Mouse (Mus musculus) thymus, postnatal 4 days (tissue): ENCODE measurements around the gene Inf2.

Experiments used
- DNase-seq: peaks from one replicate; pipeline ENCODE4 v3.0.0; 2021

Inf2 gene

GRCm38 (mm10) chr12:112596891-112597500 is 8.4 kb downstream of the Inf2 start:
- DNase-seq: no peak

DNA sequence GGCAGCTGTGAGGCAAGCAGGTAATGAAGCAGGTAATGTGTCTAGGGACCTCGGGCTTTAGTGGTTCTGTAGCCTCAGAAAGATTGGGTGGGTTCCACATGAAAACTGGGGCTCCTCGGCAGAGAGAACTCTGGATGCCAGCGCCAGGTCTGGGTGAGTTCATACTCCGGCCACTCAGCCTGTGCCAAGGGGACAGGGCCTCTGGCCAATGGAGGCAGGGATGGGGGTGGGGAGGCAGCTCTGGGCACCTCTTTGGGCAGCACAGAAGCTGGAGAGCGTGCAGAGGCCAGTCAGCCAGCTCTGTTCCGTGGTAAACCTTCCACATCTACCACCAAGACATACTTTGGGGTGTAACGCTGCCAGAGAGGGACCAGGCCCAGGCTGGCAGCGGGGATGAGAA is 9.0 kb downstream of the Inf2 start:
- no peak for DNase-seq

DNA sequence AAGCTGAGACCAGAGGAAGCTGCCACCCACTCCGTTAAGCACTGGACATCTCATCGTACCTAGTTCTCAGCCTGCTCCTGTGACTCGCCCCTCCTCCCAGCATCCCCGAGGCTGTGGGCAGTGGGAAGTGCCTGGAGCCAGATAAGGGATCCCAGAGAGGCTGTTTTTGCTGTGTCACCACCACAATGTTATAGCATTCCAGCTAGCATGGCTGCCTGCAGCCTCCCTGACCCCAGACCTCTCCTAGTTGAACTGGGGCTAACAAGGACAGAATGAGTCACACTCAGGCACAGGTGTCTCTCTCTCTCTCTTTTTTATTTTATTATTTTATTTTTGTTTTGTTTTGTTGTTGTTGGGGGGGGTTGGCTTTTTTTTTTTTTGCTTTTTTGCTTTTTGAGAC is 10.6 kb downstream of the Inf2 start:
- DNase-seq: no peak

DNA sequence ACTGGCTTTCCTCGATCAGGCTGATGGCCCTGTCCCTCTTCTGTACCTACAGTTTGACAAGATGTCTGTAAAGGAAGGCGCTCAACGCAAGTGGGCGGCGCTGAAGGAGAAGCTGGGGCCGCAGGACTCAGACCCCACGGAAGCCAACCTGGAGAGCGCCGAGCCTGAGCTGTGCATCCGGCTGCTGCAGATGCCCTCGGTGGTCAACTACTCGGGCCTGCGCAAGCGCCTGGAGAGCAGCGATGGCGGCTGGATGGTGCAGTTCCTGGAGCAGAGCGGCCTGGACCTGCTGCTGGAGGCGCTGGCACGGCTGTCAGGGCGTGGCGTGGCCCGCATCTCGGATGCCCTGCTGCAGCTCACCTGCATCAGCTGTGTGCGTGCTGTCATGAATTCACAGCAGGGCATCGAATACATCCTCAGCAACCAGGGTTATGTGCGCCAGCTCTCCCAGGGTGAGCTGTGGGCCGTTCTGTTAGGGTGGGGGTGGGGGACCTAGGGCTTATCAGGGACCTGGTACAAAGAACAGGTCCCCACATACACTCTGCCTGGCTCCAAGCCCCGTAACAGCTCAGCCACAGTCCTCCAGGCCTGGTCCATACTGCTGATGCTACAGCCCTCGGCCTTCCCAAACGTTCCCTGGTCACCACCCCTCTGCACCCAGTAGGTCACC is 11.5 kb downstream of the Inf2 start:
- DNase-seq: no peak

DNA sequence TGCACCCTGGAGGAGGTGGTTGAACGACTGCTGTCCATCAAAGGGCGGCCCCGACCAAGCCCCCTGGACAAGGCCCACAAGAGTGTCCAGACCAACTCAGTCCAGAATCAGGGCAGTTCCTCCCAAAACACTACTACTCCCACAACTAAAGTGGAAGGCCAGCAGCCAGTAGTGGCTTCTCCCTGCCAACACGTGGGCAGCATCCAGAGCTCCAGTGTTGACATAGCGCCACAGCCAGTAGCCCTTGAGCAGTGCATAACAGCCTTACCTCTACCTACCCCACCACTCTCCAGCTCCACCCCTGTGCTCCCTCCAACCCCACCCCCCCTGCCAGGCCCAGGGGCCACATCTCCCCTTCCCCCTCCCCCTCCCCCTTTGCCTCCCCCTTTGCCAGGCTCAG is 15.4 kb downstream of the Inf2 start:
- DNase-seq: no peak

GRCm38 (mm10) chr12:112604709-112605649 is 16.4 kb downstream of the Inf2 start:
- DNase-seq: peak; percentile 74

GRCm38 (mm10) chr12:112605766-112606165 is 17.2 kb downstream of the Inf2 start:
- peak; percentile 89 for DNase-seq

DNA sequence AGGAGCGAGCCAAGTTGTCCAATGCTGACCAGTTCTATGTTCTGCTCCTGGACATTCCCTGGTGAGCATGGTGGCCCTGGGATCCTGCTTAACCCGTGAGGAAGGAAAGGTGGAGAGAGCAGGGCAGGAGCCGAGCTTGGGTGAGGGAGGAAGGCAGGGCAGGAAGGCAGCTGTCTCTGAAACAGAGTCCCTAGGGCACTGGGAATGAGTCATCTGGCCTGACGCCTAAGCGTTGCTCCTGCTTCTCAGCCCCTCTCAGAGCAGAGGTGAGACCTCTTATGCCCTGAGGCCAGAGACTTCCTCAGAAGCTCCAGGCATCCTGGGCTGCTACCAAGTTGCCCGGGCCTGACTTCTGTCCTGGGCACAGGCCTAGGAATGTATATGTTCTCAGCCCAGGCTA is 18.4 kb downstream of the Inf2 start:
- DNase-seq: no peak

DNA sequence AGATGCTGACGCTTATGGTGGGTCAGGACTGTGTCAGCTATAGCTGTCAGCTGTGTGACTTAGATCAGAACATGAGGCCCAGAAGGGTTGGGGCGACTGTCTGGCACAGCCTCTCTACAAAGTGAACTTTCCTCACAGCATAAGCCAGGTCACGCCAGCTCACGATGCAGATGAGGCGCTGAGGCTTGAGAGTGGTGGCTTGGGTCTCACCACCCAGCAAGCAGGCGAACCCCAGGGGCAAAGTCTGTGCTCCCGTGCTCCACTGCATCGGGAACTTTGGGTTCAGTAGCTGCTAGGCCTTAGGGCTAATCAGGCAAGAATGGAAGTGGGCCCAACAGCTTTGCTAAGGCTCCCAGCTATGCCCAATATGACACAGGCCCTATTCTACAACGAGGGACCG is 20.4 kb downstream of the Inf2 start:
- no peak for DNase-seq

- no peak for DNase-seq
Observed at GRCm38 (mm10) chr12:112616668-112617067, 28.1 kb downstream of the Inf2 start.

DNA sequence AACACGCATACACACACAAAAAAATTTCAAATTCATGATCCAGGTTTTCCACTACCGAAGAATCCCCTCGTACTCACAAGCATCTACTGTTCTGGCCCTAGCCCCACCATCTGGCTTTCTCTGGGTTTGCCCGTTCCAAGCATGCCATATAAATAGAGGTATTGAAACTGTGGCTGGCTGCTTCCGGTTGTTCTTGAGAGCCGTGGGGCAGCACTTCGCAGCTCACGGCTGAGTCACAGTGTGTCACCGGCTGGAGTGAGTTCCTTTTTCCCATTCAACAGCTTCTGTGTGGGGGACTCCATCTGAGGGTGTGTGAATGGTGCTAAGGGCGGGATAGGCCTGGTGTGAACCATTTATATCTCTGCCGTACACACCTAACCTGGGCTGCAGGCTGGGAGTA is 28.6 kb downstream of the Inf2 start:
- DNase-seq: peak; percentile 40

DNA sequence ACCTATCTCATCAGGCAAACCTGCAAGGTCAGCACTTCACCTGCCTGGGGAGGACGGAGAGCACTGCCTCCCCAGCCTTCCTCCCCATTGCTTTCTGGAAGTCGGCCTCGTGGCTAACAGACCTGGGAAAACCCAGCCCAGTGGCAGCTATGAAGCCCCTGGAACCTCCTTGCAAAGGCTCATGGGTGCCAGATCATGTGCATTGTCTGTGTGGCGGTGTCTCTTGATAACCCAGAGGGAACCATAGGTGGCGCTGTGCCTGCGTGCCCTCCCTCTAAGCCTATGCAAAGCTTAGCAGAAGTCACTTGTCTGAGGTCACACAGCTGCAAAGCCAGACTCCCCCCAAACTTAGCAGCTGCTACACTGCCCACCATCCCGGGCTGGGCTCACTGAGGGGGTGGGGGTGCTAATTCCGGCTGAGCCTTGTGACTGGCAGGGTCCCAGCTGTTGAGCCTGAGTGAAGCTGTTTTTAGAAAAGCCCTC is 29.4 kb downstream of the Inf2 start:
- DNase-seq: peak; percentile 92

GRCm38 (mm10) chr12:112618981-112619685 is 30.5 kb downstream of the Inf2 start:
- peak; percentile 56 for DNase-seq

- peak; percentile 67 for DNase-seq
Observed at GRCm38 (mm10) chr12:112619686-112620353, 31.2 kb downstream of the Inf2 start, which contains the start of gene Adssl1. TSS of gene Adssl1 (plus strand) at chr12:112620045.

GRCm38 (mm10) chr12:112620354-112621061 is 31.9 kb downstream of the Inf2 start:
- DNase-seq: peak; percentile 39

DNA sequence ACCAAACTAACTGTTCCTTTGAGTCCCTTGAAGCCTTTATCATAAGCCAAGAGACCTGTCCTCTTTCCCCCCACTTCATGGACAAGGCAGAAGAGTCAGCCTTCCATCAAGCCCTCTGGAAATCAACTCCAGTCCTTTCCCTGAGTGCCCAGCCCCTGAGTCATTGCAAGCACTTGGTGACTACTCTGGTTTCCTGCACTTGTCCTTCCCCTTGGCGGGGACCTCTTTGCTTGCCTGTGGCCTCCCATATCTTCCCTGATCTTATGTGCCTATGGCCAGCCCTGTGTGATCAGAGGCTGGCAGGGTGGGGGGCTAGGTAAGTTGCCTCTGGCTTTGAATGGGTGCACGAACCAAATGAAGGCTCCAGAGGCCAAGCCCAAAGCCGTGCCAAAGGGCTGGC is 33.3 kb downstream of the Inf2 start:
- no peak for DNase-seq

DNA sequence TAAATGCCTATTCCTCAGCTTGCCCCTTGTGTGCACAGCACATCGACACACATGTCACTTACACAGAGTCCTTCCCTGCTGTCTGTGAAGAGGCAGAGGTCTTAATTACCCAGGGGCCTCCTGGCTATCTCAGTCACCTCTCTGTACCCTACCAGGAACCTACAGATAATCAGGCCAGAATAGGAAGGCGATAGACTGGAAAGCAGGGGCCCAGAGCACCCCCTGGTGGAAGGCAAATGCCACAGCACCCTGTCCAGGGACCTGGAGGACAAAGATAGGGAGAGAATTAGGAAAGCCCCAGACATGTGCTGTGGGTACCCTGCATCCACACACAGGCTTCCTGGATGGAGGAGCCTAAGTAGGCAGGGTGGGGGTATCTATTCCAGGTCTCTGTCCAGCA is 35.2 kb downstream of the Inf2 start:
- peak; percentile 85 for DNase-seq

GRCm38 (mm10) chr12:112625700-112626099 is 37.1 kb downstream of the Inf2 start:
- DNase-seq: no peak

GRCm38 (mm10) chr12:112626455-112626854 is 37.9 kb downstream of the Inf2 start:
- DNase-seq: no peak

- DNase-seq: peak; percentile 69
Observed at GRCm38 (mm10) chr12:112627097-112627881, 38.7 kb downstream of the Inf2 start.

GRCm38 (mm10) chr12:112628197-112628596 is 39.6 kb downstream of the Inf2 start:
- DNase-seq: no peak
